Mouse (Mus musculus) megakaryocyte-erythroid progenitor cell, adult 5-6 weeks (primary cell): Measurements from ENCODE around the gene Ceacam15. TPM values are rescaled to one million over a fixed set of nuclear protein-coding genes. Genes with fewer than 3 reads are reported as not detected.
"Not testable (repeated sequence)": the region's sequence is repeated elsewhere in the genome, so short reads cannot be mapped to it uniquely, and the experiment has no call there.

Experiments used
- ATAC-seq: replicated peaks from 2 replicates; pipeline ENCODE4 v1.8.0; 2016; ENCODE audit warnings: mild to moderate bottlenecking, inconsistent platforms; ENCODE audit not compliant: severe bottlenecking, poor library complexity, low FRiP score, low TSS enrichment
- total RNA-seq, 2 experiments: library from RNA; stranded (forward) in 1 of 2; stranded (reverse) in 1 of 2; fragments of 200-1000, 215-1000 nt in 1 of 2; fragments of >200 nt in 1 of 2; fragmentation: Nextera tagmentation in 1 of 2; gene quantifications; 2 replicates each; pipeline ENCODE4 v1.2.3; 2014 to 2017

Gene Ceacam15
- total RNA-seq (2014; fragmentation: Nextera tagmentation): not detected in 2 replicates
- not detected in 2 replicates for total RNA-seq (2017)

DNA sequence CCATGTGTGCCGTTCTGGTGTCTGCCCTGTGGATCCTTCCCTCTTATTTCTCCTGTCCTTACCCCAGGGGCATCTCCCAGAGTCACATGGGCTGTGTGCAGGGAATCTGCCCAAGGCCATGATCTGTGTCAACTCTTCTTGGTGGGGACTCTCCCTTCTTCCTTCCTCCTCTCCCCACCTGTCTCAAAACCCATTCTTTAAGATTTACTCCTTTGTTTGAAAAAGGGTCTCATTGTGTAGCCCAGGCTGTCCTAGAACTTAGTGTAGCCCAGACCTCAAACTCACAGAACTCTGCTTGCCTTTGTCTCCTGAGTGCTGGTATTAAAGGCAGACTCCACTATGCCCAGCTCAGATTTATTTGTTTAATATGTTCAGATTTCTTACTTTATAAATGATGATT lies at the start of gene Ceacam15:
Gene Ceacam15 (minus strand): TSS at position 101 of the 400 bp plus-strand sequence.
- no peak for ATAC-seq

DNA sequence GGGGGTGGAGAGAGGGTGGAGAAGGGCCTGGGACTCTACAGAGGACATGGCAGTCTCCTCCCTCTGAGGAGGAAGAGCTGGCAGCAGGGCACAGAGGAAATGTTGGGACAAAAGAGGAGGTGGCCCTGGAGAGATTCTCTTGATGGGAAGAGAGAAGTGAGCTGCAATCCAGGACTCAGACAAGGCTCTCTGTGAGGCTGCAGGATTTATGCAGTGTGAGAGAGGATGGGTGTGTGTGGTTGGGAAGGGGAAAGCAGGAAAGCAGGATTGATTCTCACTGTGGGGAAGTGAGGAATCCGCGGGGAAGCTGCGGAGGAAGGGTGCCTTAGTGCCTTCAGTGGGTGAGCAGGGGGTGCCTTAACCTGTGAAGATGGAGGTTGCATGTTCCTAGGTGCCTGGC lies 47.0 kb upstream of the Ceacam15 start:
- not testable (repeated sequence) for ATAC-seq

DNA sequence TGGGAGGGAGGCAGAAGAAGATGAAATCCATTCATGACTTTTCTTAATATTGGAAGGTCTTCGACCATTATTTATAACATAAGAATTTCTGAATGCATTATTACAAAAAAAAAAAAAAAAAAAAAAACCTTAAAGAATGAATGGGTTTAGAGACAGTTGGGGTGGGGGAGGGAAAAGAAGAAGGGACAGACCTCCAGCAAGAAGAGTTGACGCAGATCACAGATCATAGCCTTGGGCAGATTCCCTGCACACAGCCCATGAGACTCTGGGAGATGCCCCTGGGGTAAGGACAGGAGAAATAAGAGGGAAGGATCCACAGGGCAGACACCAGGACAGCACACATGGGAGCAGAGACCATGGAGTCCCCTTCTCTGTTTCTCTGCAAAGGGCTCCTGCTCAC lies 46.1 kb upstream of the Ceacam15 start, which contains the start of gene Ceacam9:
Gene Ceacam9 (plus strand): TSS at position 301 of the 400 bp plus-strand sequence.
- no peak for ATAC-seq

DNA sequence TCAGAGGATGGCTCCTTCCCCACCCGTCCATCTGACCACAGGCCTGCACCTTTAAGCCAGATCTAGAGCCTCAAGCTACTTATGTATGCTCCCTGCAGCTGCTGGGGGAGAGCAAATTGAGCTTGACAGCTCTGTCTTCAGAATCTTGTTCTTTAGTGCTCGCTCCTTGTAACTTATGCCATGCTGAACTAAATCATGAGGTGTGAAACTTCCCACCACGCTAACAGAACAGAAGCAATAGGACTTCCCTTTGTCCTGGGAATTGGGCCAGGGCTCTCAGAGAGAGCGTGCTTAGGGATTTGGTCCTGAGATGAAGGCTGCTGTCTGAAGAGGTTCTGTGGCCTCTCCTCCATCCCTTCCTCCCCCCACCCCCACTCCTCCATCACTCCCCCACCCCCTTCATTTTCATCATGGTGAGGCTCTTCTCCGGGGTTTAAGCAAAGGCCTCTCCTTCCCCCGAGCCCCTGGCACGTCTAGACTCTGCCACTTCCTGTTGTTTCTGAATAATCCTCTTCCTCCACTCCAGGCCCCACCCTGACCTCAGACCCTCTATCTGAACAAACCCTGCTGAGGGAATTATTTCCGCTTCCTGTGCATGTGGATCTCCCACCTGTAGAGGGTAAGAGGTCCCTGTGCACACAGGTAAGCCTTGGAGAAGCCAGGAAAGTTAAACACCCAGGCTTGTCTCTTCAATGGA lies 41.1 kb upstream of the Ceacam15 start:
- ATAC-seq: not testable (repeated sequence)

DNA sequence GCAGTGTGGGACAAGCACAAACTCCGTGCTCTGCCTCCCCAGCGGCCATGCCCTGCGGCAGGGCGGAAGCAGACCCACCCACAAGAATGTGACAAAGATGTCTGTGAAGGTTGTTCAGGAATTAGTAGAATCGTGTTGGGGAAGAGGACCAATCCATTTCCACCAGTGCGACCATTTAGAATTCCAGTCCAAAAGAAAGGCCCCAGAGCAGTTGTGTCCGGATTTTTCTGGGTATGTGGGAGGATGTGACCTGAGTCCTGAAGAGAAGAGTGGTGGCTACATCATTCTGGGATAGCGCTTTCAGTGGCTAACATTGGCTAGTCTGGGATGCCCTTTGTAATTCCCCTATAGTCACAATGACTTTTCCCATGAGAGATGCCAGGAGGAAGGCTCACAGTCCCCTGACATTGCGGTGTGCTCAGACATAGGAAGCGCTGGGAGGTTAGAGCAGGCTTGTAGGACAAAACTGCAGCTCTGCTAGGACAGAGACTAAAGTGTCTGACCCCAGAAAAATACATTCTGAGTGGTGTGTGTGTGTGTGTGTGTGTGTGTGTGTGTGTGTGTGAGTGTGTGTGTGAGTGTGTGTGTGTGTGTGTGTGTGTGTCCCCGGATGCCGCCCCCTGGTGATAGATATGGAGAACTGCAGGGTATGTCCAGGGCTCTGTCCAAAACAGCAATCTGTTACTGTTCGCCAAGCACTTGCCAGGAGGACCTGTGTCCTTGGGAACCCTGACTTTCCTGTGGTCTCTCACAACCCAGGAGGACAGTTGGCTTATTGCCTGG lies 37.3 kb upstream of the Ceacam15 start:
- no peak for ATAC-seq

DNA sequence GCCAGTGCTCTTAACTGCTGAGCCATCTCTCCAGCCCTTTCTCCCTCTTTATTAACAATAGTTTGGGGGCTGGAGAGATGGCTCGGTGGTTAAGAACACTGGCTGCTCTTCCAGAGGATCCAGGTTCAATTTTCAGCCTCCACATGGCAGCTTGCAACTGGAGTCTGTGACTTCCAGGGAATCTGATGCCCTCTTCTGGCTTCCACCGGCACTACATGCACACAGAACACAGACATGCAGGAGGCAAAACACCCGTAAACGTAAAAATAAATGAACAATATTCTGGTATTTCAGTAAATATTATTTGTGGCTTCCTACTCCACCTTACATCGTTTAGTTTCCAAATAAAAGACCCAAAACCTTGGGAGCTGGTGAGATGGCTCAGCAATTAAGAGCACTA lies 35.1 kb upstream of the Ceacam15 start:
- no peak for ATAC-seq

DNA sequence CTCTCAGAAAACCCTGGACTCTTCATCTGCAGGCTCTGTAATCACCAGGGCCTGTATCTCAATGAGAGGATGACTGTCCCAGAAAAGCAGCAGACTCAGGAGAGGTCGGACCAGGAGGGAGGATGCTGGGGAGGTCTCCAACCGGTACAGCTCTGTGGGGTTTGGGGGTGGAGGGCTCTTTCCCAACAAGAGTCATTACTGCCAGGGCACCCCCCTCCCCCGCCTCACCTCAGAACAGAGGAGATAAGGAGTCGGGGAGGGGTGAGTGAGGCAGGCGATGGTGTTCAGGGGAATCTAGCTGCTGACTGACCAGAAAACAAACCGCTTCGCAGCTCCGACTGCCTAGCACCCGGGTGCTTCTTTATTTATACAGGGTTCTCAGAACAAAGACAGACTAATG lies 32.7 kb upstream of the Ceacam15 start:
- ATAC-seq: no peak

DNA sequence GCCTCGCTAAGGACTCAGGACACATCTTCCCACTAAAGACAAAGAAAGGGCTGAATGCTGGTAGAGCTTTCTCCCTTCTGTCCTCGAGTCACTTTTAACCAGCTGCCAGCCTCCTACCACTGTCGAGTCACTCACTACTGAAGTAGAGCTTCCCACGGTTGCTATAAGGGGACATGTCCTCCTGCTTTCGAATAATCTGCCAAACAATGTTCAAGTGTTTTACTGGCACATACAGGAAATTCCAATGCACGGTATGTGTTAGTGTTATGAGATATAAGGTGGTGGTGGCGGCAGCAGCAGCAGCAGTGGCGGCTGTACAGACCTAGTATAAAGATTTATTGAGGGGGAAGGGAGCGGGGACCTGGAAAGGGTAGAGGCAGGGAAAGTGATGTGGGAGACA lies 30.9 kb upstream of the Ceacam15 start:
- ATAC-seq: no peak

DNA sequence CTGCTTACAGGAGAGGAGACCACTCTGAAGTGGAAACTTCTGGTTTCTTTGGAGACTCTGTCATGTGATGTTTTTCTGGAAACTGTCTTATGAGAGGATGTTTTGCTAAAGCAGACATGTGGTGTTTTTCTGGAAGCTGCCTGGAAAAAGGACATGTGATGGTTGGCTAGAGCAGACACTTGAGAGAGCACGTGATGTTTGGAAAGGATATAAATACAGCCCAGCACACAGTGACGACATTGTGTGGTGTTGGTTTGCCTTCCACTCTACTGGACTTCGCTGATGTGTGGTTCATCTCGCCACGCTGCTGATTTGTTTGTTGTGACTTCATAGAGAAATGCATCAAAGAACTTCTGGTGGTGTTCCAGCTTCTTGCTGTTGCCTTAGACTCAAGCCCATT lies 25.1 kb upstream of the Ceacam15 start:
- ATAC-seq: no peak

DNA sequence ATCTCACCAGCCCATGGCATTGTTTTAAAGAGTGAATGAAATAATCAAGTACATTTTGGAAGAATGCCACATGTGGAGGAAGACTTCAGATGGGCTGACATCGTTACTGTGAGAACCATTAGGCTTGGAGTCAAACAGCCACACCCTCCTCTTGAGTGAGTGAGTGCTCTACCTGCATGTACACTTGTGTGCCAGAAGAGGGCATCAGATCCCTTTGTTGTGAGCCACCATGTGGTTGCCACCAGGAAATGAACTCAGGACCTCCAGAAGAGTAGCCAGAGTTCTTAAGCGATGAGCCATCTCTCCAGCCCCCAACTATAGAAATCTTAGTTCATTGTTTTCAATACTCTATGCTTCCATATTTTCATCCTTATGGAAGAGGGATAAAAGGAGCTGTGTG lies 23.5 kb upstream of the Ceacam15 start:
- peak; percentile 79 for ATAC-seq

DNA sequence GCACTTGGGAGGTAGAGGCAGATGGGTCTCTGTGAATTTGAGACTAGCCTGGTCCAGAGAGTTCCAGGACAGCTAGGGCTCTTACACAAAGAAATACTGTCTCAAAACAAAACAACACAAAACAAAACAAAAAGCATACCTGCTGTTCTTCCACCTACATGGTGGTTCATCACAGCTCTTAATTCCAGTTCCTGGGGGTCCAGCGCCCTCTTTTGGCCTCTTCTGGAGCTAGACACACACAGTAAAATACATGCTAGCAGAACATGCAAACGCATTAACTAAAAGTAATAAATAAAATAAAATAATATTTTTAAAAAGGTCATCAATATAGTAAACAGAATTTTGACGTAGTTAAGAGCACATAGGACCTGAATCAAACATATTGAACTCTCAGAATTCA lies 19.5 kb upstream of the Ceacam15 start:
- ATAC-seq: no peak

DNA sequence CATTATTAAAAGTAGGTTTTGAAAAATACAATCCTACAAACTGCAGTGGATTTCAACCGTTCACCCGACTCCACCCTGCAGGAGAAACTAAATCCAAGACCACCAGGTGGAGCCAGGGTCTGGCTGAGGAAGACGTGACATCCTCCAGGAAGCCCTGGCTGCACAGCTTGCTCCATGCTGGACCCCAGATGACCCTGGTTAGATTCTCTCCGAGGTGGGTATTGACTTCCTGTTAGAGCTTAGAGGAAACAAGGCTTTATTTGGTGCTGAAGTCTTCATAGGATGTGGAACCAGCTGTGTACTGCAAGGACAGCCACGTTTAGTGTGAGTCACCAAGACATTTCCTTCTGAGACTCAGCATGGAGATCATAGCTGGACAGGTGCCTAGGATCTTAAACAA lies 13.7 kb upstream of the Ceacam15 start:
- no peak for ATAC-seq

DNA sequence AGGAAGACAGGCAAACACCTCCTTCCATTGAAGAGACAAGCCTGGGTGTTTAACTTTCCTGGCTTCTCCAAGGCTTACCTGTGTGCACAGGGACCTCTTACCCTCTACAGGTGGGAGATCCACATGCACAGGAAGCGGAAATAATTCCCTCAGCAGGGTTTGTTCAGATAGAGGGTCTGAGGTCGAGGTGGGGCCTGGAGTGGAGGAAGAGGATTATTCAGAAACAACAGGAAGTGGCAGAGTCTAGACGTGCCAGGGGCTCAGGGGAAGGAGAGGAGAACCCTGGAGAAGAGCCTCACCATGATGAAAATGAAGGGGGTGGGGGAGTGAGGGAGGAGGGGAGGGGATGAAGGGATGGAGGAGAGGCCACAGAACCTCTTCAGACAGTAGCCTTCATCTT lies 4.7 kb upstream of the Ceacam15 start:
- not testable (repeated sequence) for ATAC-seq

DNA sequence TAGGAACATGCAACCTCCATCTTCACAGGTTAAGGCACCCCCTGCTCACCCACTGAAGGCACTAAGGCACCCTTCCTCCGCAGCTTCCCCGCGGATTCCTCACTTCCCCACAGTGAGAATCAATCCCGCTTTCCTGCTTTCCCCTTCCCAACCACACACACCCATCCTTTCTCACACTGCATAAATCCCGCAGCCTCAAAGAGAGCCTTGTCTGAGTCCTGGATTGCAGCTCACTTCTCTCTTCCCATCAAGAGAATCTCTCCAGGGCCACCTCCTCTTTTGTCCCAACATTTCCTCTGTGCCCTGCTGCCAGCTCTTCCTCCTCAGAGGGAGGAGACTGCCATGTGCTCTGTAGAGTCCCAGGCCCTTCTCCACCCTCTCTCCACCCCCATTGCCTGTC lies 806 bp downstream of the Ceacam15 start:
- ATAC-seq: not testable (repeated sequence)

DNA sequence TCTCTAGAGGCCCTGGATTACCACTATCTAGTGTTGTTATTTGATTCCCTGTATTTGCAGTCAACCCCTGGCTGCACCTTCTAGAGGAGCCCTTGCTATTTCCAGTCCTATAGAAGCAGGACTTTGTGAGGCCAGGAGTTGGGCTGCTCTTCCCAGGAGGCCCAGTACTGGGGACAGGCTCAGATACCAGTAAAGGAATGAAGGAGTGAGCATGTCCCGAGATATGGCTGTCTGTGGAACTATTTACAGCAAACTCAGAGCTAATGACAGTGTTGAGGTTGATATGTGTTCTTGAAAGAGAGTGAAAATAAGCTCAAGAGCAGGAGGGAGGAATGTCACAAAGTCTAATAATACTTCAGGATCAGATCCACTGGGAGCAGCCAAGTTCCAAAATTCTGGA lies 1.7 kb downstream of the Ceacam15 start:
- ATAC-seq: no peak

DNA sequence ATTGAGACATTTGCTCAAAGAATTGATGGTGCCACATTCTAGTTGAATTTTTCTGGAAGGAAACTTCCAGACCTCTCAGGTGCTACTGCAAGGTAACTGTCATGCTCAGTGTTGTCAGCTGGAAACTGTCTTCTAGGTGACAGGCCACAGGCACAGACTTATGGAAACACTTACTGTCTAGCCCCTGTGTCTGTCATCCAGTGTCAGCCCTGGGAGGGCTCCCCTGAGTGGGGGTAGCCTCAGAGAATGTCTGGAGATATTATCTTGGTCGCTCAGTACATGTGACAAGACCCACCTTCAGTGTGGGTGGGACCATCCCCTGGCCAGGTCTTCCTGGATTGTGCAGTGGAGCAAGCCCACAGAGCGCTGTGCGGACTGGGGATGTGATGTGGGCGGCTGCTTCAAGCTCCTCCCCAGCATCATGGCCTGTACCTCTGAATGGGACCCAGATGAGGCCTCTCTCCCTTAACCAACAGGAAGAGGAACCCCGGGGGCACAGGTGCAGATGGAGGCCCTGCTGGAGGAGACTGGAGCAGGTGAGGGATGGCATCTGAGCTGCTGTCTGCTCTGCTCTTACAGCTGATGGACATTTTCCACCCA lies 7.1 kb downstream of the Ceacam15 start:
- ATAC-seq: 0 out of 2 replicates have a peak, but pooled peaks have one; percentile 26

DNA sequence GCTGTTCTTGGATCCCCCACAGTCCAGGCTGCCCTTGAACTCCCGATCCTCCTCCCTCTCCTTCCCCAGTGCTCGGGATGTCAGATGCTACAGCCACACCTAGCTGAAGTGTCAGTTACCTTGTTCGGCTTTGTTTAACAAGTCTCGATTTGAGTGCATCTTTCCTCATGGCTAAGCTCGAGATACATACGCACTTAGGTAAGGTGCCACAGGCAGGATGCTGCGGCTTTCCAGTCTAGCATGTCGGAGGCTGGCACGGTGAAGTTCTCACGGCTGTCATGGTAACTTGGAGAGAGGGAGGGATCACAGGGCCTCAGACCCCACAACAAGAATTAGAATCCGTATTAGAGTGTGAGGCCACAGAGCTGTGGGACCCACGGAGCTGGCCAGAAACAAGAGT lies 31.2 kb downstream of the Ceacam15 start:
- no peak for ATAC-seq

DNA sequence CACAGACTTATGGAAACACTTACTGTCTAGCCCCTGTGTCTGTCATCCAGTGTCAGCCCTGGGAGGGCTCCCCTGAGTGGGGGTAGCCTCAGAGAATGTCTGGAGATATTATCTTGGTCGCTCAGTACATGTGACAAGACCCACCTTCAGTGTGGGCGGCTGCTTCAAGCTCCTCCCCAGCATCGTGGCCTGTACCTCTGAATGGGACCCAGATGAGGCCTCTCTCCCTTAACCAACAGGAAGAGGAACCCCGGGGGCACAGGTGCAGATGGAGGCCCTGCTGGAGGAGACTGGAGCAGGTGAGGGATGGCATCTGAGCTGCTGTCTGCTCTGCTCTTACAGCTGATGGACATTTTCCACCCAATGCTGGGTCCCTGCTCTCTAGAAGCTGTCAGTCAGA lies 32.4 kb downstream of the Ceacam15 start:
- not testable (repeated sequence) for ATAC-seq

DNA sequence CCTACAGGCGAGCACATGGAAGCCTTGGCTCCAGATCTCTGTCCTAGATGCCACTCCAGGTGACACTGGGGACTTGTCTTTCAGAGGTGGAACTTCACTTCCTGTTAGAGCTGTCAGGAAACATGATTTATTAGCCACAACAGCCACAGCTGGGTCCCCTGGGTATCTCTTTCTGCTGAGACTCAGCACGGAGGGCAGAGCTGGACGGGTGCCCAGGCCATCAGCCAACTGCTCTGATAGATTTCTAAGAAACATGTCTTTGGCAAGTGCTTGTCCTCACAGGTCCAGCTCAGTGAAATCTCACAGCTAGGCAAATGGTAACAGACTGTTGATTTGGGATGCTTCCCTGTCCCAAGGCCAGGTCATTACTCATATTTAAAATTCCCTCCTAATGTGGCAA lies 36.5 kb downstream of the Ceacam15 start:
- peak; percentile 71 for ATAC-seq

DNA sequence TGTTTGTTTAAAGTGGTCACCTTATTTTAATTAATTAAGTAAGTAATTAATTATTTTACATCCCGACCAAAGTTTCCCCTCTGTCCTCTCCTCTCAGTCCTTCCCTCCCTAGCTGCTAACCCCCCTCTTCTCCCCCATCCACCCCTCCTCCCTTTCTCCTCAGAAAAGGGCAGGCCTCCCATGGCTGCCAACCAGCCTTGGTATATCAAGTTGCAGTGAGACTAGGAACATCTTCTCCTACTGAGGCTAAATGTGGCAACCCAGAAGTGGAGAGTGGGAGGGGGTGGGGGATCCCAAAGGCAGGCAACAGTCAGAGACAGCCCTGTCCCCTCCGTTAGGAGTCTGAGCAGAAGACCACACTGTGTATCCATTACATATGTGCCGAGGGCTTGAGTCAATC lies 40.4 kb downstream of the Ceacam15 start:
- no peak for ATAC-seq
